Mouse (Mus musculus): ENCODE measurements around the gene Nap1l1. TPM values are rescaled to one million over a fixed set of nuclear protein-coding genes. Genes with fewer than 3 reads are reported as not detected.

Nap1l1 gene
- polyA plus RNA-seq, 1 experiment from 2014 or later = 127 TPM

GRCm38 (mm10) chr10:111459874-111460273 is 13.1 kb upstream of the Nap1l1 start:
- no peak for ATAC-seq
- WGBS = 73% methylated on average over 3 of the region's 3 CpGs
- TF ChIP-seq CTCF (IDR thresholded peaks at IDR 0.05) (no peak), EP300 (IDR thresholded peaks at IDR 0.05) (no peak)
- no peak overlapping the region for H3K27ac ChIP-seq (ENCODE audit: low read length)
- no peak overlapping the region for H3K4me2 ChIP-seq (replicated peaks; ENCODE audit: low read depth, low read length)
- H3K4me3 ChIP-seq (ENCODE audit: low read depth, low read length) = no peak overlapping the region
- H3K27me3 ChIP-seq (replicated peaks; ENCODE audit: insufficient read depth, low read length) = no peaks in the 10 kb centered on the region
- no peaks in the 10 kb centered on the region for H3K36me3 ChIP-seq (ENCODE audit: insufficient read depth, low read length)
- H3K9ac ChIP-seq (replicated peaks; ENCODE audit: low read depth) = no peak overlapping the region
- no peaks in the 10 kb centered on the region for H3K4me1 ChIP-seq (ENCODE audit: insufficient read depth, low read depth, low read length)
- DNase-seq (ENCODE audit: low spot score) = no peak
- H3K9me3 ChIP-seq (ENCODE audit: low read length) = no peaks in the 10 kb centered on the region

- ATAC-seq (peak; percentile 91), DNase-seq (ENCODE audit: low spot score) (peak; percentile 72)
- Histone ChIP-seq H3K9ac (replicated peaks; ENCODE audit: low read depth) (no peak overlapping the region), H3K4me1 (ENCODE audit: insufficient read depth, low read depth, low read length) (no peaks in the 10 kb centered on the region), H3K36me3 (ENCODE audit: insufficient read depth, low read length) (no peaks in the 10 kb centered on the region), H3K27ac (ENCODE audit: low read length) (no peak overlapping the region), H3K4me3 (ENCODE audit: low read depth, low read length) (no peak overlapping the region), H3K4me2 (replicated peaks; ENCODE audit: low read depth, low read length) (no peak overlapping the region), H3K27me3 (replicated peaks; ENCODE audit: insufficient read depth, low read length) (no peaks in the 10 kb centered on the region), H3K9me3 (ENCODE audit: low read length) (no peaks in the 10 kb centered on the region)
- WGBS = 14% methylated on average over 4 of the region's 4 CpGs
- TF ChIP-seq CTCF (IDR thresholded peaks at IDR 0.05) (no peak), EP300 (IDR thresholded peaks at IDR 0.05) (0 out of 2 replicates have a peak, but pooled peaks have one; percentile 19)
Measured at GRCm38 (mm10) chr10:111460381-111460780, 12.6 kb upstream of the Nap1l1 start.

GRCm38 (mm10) chr10:111464833-111465232 is 8.2 kb upstream of the Nap1l1 start:
- no peak for TF ChIP-seq CTCF (IDR thresholded peaks at IDR 0.05)
- no peak for TF ChIP-seq EP300 (IDR thresholded peaks at IDR 0.05)
- ATAC-seq (no peak), DNase-seq (ENCODE audit: low spot score) (no peak)
- H3K4me2 ChIP-seq (replicated peaks; ENCODE audit: low read depth, low read length) = no peak overlapping the region
- no peak overlapping the region for H3K4me3 ChIP-seq (ENCODE audit: low read depth, low read length)
- H3K27ac ChIP-seq (ENCODE audit: low read length) = no peak overlapping the region
- 73% methylated on average over 1 of the region's 1 CpGs for WGBS
- no peaks in the 10 kb centered on the region for H3K9me3 ChIP-seq (ENCODE audit: low read length)
- no peak overlapping the region for H3K9ac ChIP-seq (replicated peaks; ENCODE audit: low read depth)
- no peaks in the 10 kb centered on the region for H3K36me3 ChIP-seq (ENCODE audit: insufficient read depth, low read length)
- H3K27me3 ChIP-seq (replicated peaks; ENCODE audit: insufficient read depth, low read length) = no peaks in the 10 kb centered on the region
- no peaks in the 10 kb centered on the region for H3K4me1 ChIP-seq (ENCODE audit: insufficient read depth, low read depth, low read length)

GRCm38 (mm10) chr10:111465409-111465808 is 7.6 kb upstream of the Nap1l1 start:
- WGBS = 53% methylated on average over 2 of the region's 2 CpGs
- Histone ChIP-seq H3K9ac (replicated peaks; ENCODE audit: low read depth) (no peak overlapping the region), H3K27me3 (replicated peaks; ENCODE audit: insufficient read depth, low read length) (no peaks in the 10 kb centered on the region), H3K9me3 (ENCODE audit: low read length) (no peaks in the 10 kb centered on the region), H3K4me1 (ENCODE audit: insufficient read depth, low read depth, low read length) (no peaks in the 10 kb centered on the region), H3K27ac (ENCODE audit: low read length) (no peak overlapping the region), H3K36me3 (ENCODE audit: insufficient read depth, low read length) (no peaks in the 10 kb centered on the region), H3K4me3 (ENCODE audit: low read depth, low read length) (no peak overlapping the region), H3K4me2 (replicated peaks; ENCODE audit: low read depth, low read length) (no peak overlapping the region)
- ATAC-seq = no peak
- TF ChIP-seq CTCF (IDR thresholded peaks at IDR 0.05) (no peak), EP300 (IDR thresholded peaks at IDR 0.05) (no peak)
- DNase-seq (ENCODE audit: low spot score) = no peak

GRCm38 (mm10) chr10:111471166-111471565 is 1.9 kb upstream of the Nap1l1 start:
- Histone ChIP-seq H3K27me3 (replicated peaks; ENCODE audit: insufficient read depth, low read length) (no peaks in the 10 kb centered on the region), H3K4me2 (replicated peaks; ENCODE audit: low read depth, low read length) (no peak overlapping the region), H3K27ac (ENCODE audit: low read length) (no peak overlapping the region), H3K9me3 (ENCODE audit: low read length) (no peaks in the 10 kb centered on the region), H3K9ac (replicated peaks; ENCODE audit: low read depth) (no peak overlapping the region), H3K4me3 (ENCODE audit: low read depth, low read length) (no peak overlapping the region), H3K4me1 (ENCODE audit: insufficient read depth, low read depth, low read length) (peaks cover 2% of the 10 kb centered on the region; the same call in 1 of the 2 replicates), H3K36me3 (ENCODE audit: insufficient read depth, low read length) (no peaks in the 10 kb centered on the region)
- ATAC-seq (no peak), DNase-seq (ENCODE audit: low spot score) (no peak)
- no peak for TF ChIP-seq CTCF (IDR thresholded peaks at IDR 0.05)
- TF ChIP-seq EP300 (IDR thresholded peaks at IDR 0.05) = no peak
- WGBS = 87% methylated on average over 9 of the region's 9 CpGs

- Histone ChIP-seq H3K27me3 (replicated peaks; ENCODE audit: insufficient read depth, low read length) (no peaks in the 10 kb centered on the region), H3K4me3 (ENCODE audit: low read depth, low read length) (peak overlapping the region; percentile 78), H3K9me3 (ENCODE audit: low read length) (no peaks in the 10 kb centered on the region), H3K4me1 (ENCODE audit: insufficient read depth, low read depth, low read length) (peaks cover 5% of the 10 kb centered on the region; the same call in 1 of the 2 replicates), H3K4me2 (replicated peaks; ENCODE audit: low read depth, low read length) (peak overlapping the region; percentile 93), H3K9ac (replicated peaks; ENCODE audit: low read depth) (peak overlapping the region; percentile 87), H3K36me3 (ENCODE audit: insufficient read depth, low read length) (no peaks in the 10 kb centered on the region), H3K27ac (ENCODE audit: low read length) (peak overlapping the region; percentile 88)
- peak; percentile 52 for DNase-seq (ENCODE audit: low spot score)
- no peak for TF ChIP-seq EP300 (IDR thresholded peaks at IDR 0.05)
- ATAC-seq = peak; percentile 73
- under 1% methylated on average over 36 of the region's 58 CpGs for WGBS
Measured at GRCm38 (mm10) chr10:111473511-111474371, 718 bp downstream of the Nap1l1 start.

Data from lung, postnatal 0 days (tissue).